Mouse (Mus musculus) embryo, embryonic 9.5 days (tissue): Measurements from ENCODE around the gene Omg.

Source experiments
- DNase-seq: peaks from one replicate; pipeline ENCODE4 v3.0.0-alpha.2; 2017; ENCODE audit errors: extremely low spot score

Omg gene

GRCm38 (mm10) chr11:79515798-79516197 is 11.9 kb upstream of the Omg start:
- no peak for DNase-seq

GRCm38 (mm10) chr11:79515331-79515730 is 11.4 kb upstream of the Omg start:
- DNase-seq, result no peak

- DNase-seq, result no peak
Observed at GRCm38 (mm10) chr11:79511970-79512369, 8.1 kb upstream of the Omg start.

GRCm38 (mm10) chr11:79504506-79504905 is 622 bp upstream of the Omg start:
- DNase-seq, result no peak

- DNase-seq, result no peak
Observed at GRCm38 (mm10) chr11:79502917-79503316, 967 bp downstream of the Omg start.

GRCm38 (mm10) chr11:79494976-79495800 is 8.7 kb downstream of the Omg start:
- DNase-seq, result no peak

GRCm38 (mm10) chr11:79484721-79485120 is 19.2 kb downstream of the Omg start:
- no peak for DNase-seq

- DNase-seq, result no peak
Observed at GRCm38 (mm10) chr11:79483876-79484528, 19.9 kb downstream of the Omg start.

- DNase-seq, result no peak
Observed at GRCm38 (mm10) chr11:79483392-79483791, 20.5 kb downstream of the Omg start.

- no peak for DNase-seq
Observed at GRCm38 (mm10) chr11:79468097-79468496, 35.8 kb downstream of the Omg start.

- DNase-seq, result no peak
Observed at GRCm38 (mm10) chr11:79460756-79461450, 43.0 kb downstream of the Omg start.

- DNase-seq, result no peak
Observed at GRCm38 (mm10) chr11:79459846-79460245, 44.0 kb downstream of the Omg start.

GRCm38 (mm10) chr11:79457928-79458327 is 46.0 kb downstream of the Omg start:
- DNase-seq, result no peak

- DNase-seq, result no peak
Observed at GRCm38 (mm10) chr11:79452966-79453365, 50.9 kb downstream of the Omg start.
